Mouse (Mus musculus) CH12.LX (cell line): ENCODE measurements around the gene Phf21a. TPM values are rescaled to one million over a fixed set of nuclear protein-coding genes. Genes with fewer than 3 reads are reported as not detected.

Experiments
- DNase-seq: peaks from one replicate; pipeline ENCODE4 v3.0.0-alpha.2; 2013; ENCODE audit errors: extremely low read depth
- H3K27ac ChIP-seq: 2 replicates; pipeline ENCODE4 v1.5.1; 2012; ENCODE audit warnings: low read depth, mild to moderate bottlenecking, control low read depth, moderate library complexity; ENCODE audit not compliant: insufficient read depth
- H3K27me3 ChIP-seq: replicated peaks from 2 replicates; pipeline ENCODE3; 2012; ENCODE audit warnings: inconsistent platforms
- H3K36me3 ChIP-seq, 2 experiments: replicated peaks in 1 of 2; 2 replicates each; pipeline versions ENCODE3 to v1.6.1; 2012; ENCODE audit warnings: inconsistent platforms in 1 of 2, low read length in 1 of 2, mild to moderate bottlenecking in 1 of 2, mixed read lengths in 1 of 2, moderate library complexity in 1 of 2; ENCODE audit not compliant: control insufficient read depth in 1 of 2, insufficient read depth in 1 of 2
- H3K4me1 ChIP-seq, 2 experiments: 2 replicates each; pipeline ENCODE4 v1.6.1; 2012; ENCODE audit warnings: inconsistent platforms in 1 of 2, moderate library complexity in 1 of 2; ENCODE audit not compliant: insufficient read depth in 2 of 2, control insufficient read depth in 1 of 2
- H3K4me2 ChIP-seq: 2 replicates; pipeline ENCODE4 v1.6.1; 2012; ENCODE audit warnings: low read depth, mild to moderate bottlenecking, control low read depth; ENCODE audit not compliant: poor library complexity, insufficient read depth, severe bottlenecking
- H3K4me3 ChIP-seq, 3 experiments: fragments of 150-350 bp in 1 of 3; sonication (generic) in 1 of 3; replicated peaks in 1 of 3; 2 replicates each; pipeline versions ENCODE3 to v1.5.1; 2011 to 2012; ENCODE audit warnings: low read depth in 2 of 3, low read length in 2 of 3, mild to moderate bottlenecking in 2 of 3, moderate library complexity in 2 of 3, control low read depth in 1 of 3, improper control_type of control experiment in 1 of 3, inconsistent platforms in 1 of 3, mixed read lengths in 1 of 3; ENCODE audit not compliant: poor library complexity in 1 of 3
- H3K79me2 ChIP-seq: replicated peaks from 2 replicates; pipeline ENCODE4 v1.6.1; 2012; ENCODE audit warnings: mild to moderate bottlenecking, moderate library complexity; ENCODE audit not compliant: control insufficient read depth, poor library complexity, insufficient read depth, severe bottlenecking; ENCODE audit errors: extremely low read depth
- H3K9ac ChIP-seq: 2 replicates; pipeline ENCODE4 v1.6.1; 2012; ENCODE audit warnings: low read depth, mild to moderate bottlenecking, control low read depth, moderate library complexity; ENCODE audit not compliant: insufficient read depth
- H3K9me3 ChIP-seq: replicated peaks from 2 replicates; pipeline ENCODE3; 2012; ENCODE audit warnings: low read length, inconsistent platforms, mixed read lengths
- BHLHE40 ChIP-seq: IDR thresholded peaks from 2 replicates; pipeline ENCODE4 v1.6.1; 2011; ENCODE audit warnings: mild to moderate bottlenecking, low read depth, low read length, improper control_type of control experiment
- CHD1 ChIP-seq: IDR thresholded peaks from 2 replicates; pipeline ENCODE4 v1.6.1; 2012; ENCODE audit warnings: low read depth, low read length, improper control_type of control experiment, inconsistent platforms
- CHD2 ChIP-seq: IDR thresholded peaks from 2 replicates; pipeline ENCODE4 v1.6.1; 2011; ENCODE audit warnings: low read length, improper control_type of control experiment
- ETS1 ChIP-seq: conservative IDR thresholded peaks from 2 replicates; pipeline ENCODE4 v1.6.1; 2012; ENCODE audit warnings: low read depth, mild to moderate bottlenecking, inconsistent platforms, low read length, improper control_type of control experiment, moderate library complexity
- JUN ChIP-seq: IDR thresholded peaks from 2 replicates; pipeline ENCODE4 v1.6.1; 2011; ENCODE audit warnings: low read depth, mild to moderate bottlenecking, low read length, improper control_type of control experiment, moderate library complexity; ENCODE audit not compliant: insufficient read depth
- JUND ChIP-seq: conservative IDR thresholded peaks from 2 replicates; pipeline ENCODE4 v1.6.1; 2011; ENCODE audit warnings: low read depth, low read length, improper control_type of control experiment
- MAZ ChIP-seq: IDR thresholded peaks from 2 replicates; pipeline ENCODE4 v1.6.1; 2012; ENCODE audit warnings: low read depth, mild to moderate bottlenecking, inconsistent platforms, low read length, improper control_type of control experiment, moderate library complexity
- MEF2A ChIP-seq: IDR thresholded peaks from 2 replicates; pipeline ENCODE4 v1.6.1; 2014; ENCODE audit warnings: low read depth, mild to moderate bottlenecking, inconsistent platforms, low read length, improper control_type of control experiment, borderline replicate concordance
- MYC ChIP-seq: IDR thresholded peaks from 2 replicates; pipeline ENCODE4 v1.6.1; 2011; ENCODE audit warnings: low read depth, mild to moderate bottlenecking, improper control_type of control experiment, low read length
- NELFE ChIP-seq: IDR thresholded peaks from 2 replicates; pipeline ENCODE4 v1.6.1; 2011; ENCODE audit warnings: low read depth, low read length, improper control_type of control experiment
- PAX5 ChIP-seq: IDR thresholded peaks from 2 replicates; pipeline ENCODE4 v1.6.1; 2012; ENCODE audit warnings: low read length, inconsistent platforms, mixed read lengths
- SMC3 ChIP-seq: IDR thresholded peaks from 2 replicates; pipeline ENCODE4 v1.6.1; 2011; ENCODE audit warnings: low read depth, low read length, improper control_type of control experiment
- ZKSCAN1 ChIP-seq: IDR thresholded peaks from 2 replicates; pipeline ENCODE4 v1.6.1; 2012; ENCODE audit warnings: low read depth, inconsistent platforms, low read length, improper control_type of control experiment, borderline replicate concordance
- dilution Hi-C: fragments of 300-500 bp; cut with MboI; formaldehyde crosslinking; loops from 2 replicates; pipeline ENCODE4 v1.14.3; 2020; ENCODE audit warnings: low sequenced_read_pairs; ENCODE audit not compliant: extremely low pct_unique_long_range_greater_than_20kb, extremely low pct_ligation_motif_present
- in situ Hi-C: fragments of 300-500 bp; cut with MboI; formaldehyde crosslinking; loops from 3 replicates; pipeline ENCODE4 v1.14.3; 2019; ENCODE audit warnings: low sequenced_read_pairs, low pct_ligation_motif_present, low pct_unique_long_range_greater_than_20kb, mixed read lengths
- polyA plus RNA-seq: library from polyadenylated mRNA; unstranded; fragments of >175 nt; gene quantifications from 2 replicates; pipeline ENCODE4 v1.2.1, GENCODE M21; 2012; ENCODE audit warnings: low read depth; ENCODE audit not compliant: insufficient read length
- total RNA-seq, 2 experiments: library from RNA; depleted of rRNA; stranded (reverse); fragments of 300-350 nt in 1 of 2; fragments of >200 nt in 1 of 2; gene quantifications; 2 replicates each; pipeline ENCODE4 v1.2.3; 2012 to 2014

Phf21a gene
- total and polyA plus RNA-seq, 3 experiments = 10.2 to 24.5 (median 12.0) TPM

DNA sequence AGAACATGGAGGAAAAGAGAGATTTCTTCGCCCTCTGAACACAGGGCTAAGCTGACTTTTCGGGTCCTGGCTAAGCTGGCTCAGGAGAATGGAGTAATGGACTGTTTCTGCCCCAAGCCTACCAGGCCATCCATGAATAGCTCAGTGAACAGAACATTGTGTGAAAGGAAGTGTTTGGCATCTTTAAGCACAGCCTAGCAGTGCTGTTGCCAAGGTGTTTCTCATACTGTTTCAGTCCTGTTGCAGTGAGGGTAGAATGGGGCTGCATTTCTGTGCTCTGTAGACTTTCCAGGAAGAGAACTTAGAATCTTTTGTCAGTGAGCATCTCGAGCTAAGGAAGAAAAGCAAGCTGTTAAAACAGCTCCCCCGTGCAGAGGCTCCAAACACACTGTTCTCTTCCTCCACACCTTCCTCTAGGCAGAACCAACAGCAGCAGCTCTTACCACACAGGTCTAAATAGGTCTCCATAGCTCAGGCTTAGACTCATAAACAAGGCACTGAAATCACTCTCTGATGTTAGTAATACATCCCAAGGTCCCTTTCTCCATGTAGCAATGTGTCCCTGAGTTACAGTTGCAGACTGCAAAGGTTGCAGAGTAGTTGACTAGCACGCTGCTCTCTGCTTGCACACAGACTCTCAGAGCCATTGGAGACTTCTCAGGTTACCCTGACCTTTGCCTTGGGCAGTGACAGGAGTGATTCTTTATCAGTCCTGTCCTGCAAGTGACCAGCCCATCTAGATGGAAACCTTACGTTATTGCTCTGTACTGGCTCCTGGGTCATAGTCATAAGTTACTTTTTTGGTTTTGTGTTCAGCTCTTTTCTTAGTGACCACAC lies 256.9 kb downstream of the Phf21a start:
- in situ Hi-C loops (no loop called here), dilution Hi-C loops (no loop called here)
- Histone ChIP-seq H3K9ac (no peak overlapping the region), H3K4me1 (no peaks in the 10 kb centered on the region), H3K36me3 (peaks cover 53 to 84% of the 10 kb centered on the region in 2 experiments), H3K9me3 (no peaks in the 10 kb centered on the region), H3K4me2 (no peak overlapping the region), H3K79me2 (no peaks in the 10 kb centered on the region), H3K27me3 (no peaks in the 10 kb centered on the region), H3K27ac (no peak overlapping the region), H3K4me3 (no peak overlapping the region)
- DNase-seq = no peak
- TF ChIP-seq MYC (no peak), JUND (no peak), NELFE (no peak)

DNA sequence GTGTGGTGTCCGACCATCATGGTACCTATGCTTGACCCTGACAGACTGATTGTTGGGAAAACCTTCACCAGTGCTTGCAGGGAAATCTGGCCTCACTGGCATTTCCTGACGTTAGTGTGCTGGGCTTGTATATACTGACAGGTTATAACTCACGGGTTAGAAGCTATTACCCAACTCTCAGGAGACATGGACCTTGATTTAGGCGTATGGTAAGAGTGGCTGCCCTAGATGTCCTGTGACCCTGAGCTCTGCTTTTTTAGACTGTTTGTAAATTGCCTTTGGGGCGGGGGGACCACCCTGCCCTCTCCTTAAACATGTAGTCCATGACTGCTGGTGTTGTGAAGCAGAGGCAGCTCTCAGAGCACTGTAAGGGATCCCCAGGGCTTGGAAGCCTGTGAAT lies 257.8 kb downstream of the Phf21a start:
- in situ Hi-C loops = no loop called here
- no peak for DNase-seq
- Histone ChIP-seq H3K27me3 (no peaks in the 10 kb centered on the region), H3K4me1 (no peaks in the 10 kb centered on the region), H3K27ac (no peak overlapping the region), H3K36me3 (peaks cover 52 to 87% of the 10 kb centered on the region in 2 experiments), H3K4me2 (no peak overlapping the region), H3K9ac (no peak overlapping the region), H3K9me3 (no peaks in the 10 kb centered on the region)
- dilution Hi-C loops = no loop called here
- TF ChIP-seq JUN = no peak
- TF ChIP-seq MAZ = no peak
- no peak for TF ChIP-seq ETS1
- TF ChIP-seq BHLHE40 = no peak
- TF ChIP-seq MEF2A = no peak
- TF ChIP-seq PAX5 = no peak
- TF ChIP-seq, all 38 proteins: peak for 0
- Histone ChIP-seq H3K79me2 (no peaks in the 10 kb centered on the region), H3K4me3 (no peak overlapping the region)

DNA sequence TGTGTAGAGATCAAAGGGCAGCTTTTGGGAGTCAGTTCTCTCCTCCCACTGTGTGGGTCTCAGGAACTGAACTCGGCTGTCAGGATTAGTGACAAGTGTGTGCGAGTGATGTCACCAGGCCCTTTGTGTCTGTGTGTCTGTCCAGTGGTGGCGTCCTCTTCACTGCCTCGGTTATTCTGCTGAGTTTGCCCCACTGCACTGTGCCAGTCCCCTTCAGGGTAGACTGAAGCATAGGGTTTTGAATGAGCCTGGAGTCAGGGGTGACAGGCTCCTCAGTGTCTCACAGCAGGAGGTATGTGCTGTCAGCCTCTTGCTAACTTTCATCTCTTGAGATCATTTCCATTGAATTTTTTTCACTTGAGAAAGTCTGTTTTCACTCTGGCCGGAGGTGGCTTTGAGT lies 260.5 kb downstream of the Phf21a start:
- Histone ChIP-seq H3K36me3 (peaks cover 58 to 95% of the 10 kb centered on the region in 2 experiments), H3K4me3 (no peak overlapping the region), H3K9ac (no peak overlapping the region), H3K27ac (no peak overlapping the region), H3K79me2 (no peaks in the 10 kb centered on the region), H3K4me2 (no peak overlapping the region), H3K4me1 (no peaks in the 10 kb centered on the region), H3K27me3 (no peaks in the 10 kb centered on the region), H3K9me3 (no peaks in the 10 kb centered on the region)
- dilution Hi-C loops (no loop called here), in situ Hi-C loops (no loop called here)
- no peak for DNase-seq
- TF ChIP-seq CHD1 = no peak
- TF ChIP-seq SMC3 = no peak
- no peak for TF ChIP-seq ZKSCAN1
- TF ChIP-seq CHD2 = no peak
